18 mouse cellular contexts compared by ENCODE assay signal in genomic region chr7:118991341-118991884, GRCm38 (mm10). TPM values are rescaled to one million over a fixed set of nuclear protein-coding genes. Genes with fewer than 3 reads are reported as not detected.
DNase-seq lines count a peak whose midpoint lies in the region; ATAC-seq lines count a peak whose summit lies in the region.
"Had no signal": no experiment of that assay in that cellular context is flagged by ENCODE, and none has a peak within 500 bp of the region (broad histone marks: within the 10 kb centered on the region; RNA-seq: fewer than 3 reads in every experiment).

No protein-coding gene starts in this region.

- H3K36me3 ChIP-seq in heart, embryonic 11.5 days (ENCODE audit: control insufficient read depth, insufficient read depth, low read length) = no peaks in the 10 kb centered on the region
- H3K36me3 ChIP-seq in forebrain, embryonic 16.5 days (ENCODE audit: control insufficient read depth, insufficient read depth) = no peaks in the 10 kb centered on the region
- H3K36me3 ChIP-seq in midbrain, embryonic 14.5 days (ENCODE audit: control insufficient read depth, insufficient read depth, low read length) = no peaks in the 10 kb centered on the region
- H3K36me3 ChIP-seq: limb, embryonic 13.5 days had no signal

- DNase-seq in heart, adult 11 months = peak; percentile 90
- DNase-seq in ES-CJ7 (ENCODE audit: low read depth, low spot score) = peak; percentile 45
- DNase-seq in midbrain, embryonic 14.5 days = peak; percentile 48
- DNase-seq in spleen, adult 18-20 months = no peak
- no peak for DNase-seq in adrenal gland, postnatal 36 days
- no peak for DNase-seq in heart, postnatal 10 days
- DNase-seq: adrenal gland, postnatal 14 days; heart, postnatal 14 days; kidney, postnatal 14 days; layer of hippocampus, postnatal 36 days; lung, adult 18-20 months; thymus, postnatal 36 days had no signal

- no peak overlapping the region for H3K4me3 ChIP-seq in heart, embryonic 11.5 days (ENCODE audit: low read depth, low read length)
- H3K4me3 ChIP-seq in forebrain, embryonic 16.5 days (replicated peaks; ENCODE audit: low read length) = no peak overlapping the region
- no peak overlapping the region for H3K4me3 ChIP-seq in midbrain, embryonic 14.5 days (replicated peaks; ENCODE audit: low read depth, low read length)
- H3K4me3 ChIP-seq: limb, embryonic 13.5 days had no signal

- no peaks in the 10 kb centered on the region for H3K9me3 ChIP-seq in heart, embryonic 11.5 days (replicated peaks; ENCODE audit: control insufficient read depth, low read length)
- no peaks in the 10 kb centered on the region for H3K9me3 ChIP-seq in forebrain, embryonic 16.5 days (ENCODE audit: control insufficient read depth, low read length)
- no peaks in the 10 kb centered on the region for H3K9me3 ChIP-seq in midbrain, embryonic 14.5 days (ENCODE audit: control insufficient read depth, low read length)
- H3K9me3 ChIP-seq: limb, embryonic 13.5 days had no signal

- H3K9ac ChIP-seq in heart, embryonic 11.5 days (ENCODE audit: low read depth, low read length) = no peak overlapping the region
- H3K9ac ChIP-seq in forebrain, embryonic 16.5 days (replicated peaks; ENCODE audit: low read depth, low read length) = no peak overlapping the region
- H3K9ac ChIP-seq in midbrain, embryonic 14.5 days (replicated peaks; ENCODE audit: low read length) = no peak overlapping the region; the same call in 1 of the 2 replicates
- H3K9ac ChIP-seq: limb, embryonic 13.5 days had no signal

- H3K27me3 ChIP-seq in heart, embryonic 11.5 days (ENCODE audit: control insufficient read depth, insufficient read depth, low read length) = peaks cover 14% of the 10 kb centered on the region; the same call in 1 of the 2 replicates
- H3K27me3 ChIP-seq in forebrain, embryonic 16.5 days (replicated peaks; ENCODE audit: control insufficient read depth, insufficient read depth, low read length) = no peaks in the 10 kb centered on the region
- no peaks in the 10 kb centered on the region for H3K27me3 ChIP-seq in midbrain, embryonic 14.5 days (ENCODE audit: control insufficient read depth, insufficient read depth, low read length)
- H3K27me3 ChIP-seq: limb, embryonic 13.5 days had no signal

- H3K4me2 ChIP-seq in heart, embryonic 11.5 days = no peak overlapping the region
- no peak overlapping the region for H3K4me2 ChIP-seq in forebrain, embryonic 16.5 days (ENCODE audit: low read length)
- peak overlapping the region; percentile 88 for H3K4me2 ChIP-seq in midbrain, embryonic 14.5 days (ENCODE audit: low read length)

- no peak for ATAC-seq in heart, embryonic 11.5 days (replicated peaks; ENCODE audit: insufficient number of reproducible peaks, low FRiP score, low TSS enrichment)
- no peak for ATAC-seq in forebrain, embryonic 16.5 days
- no peak for ATAC-seq in midbrain, embryonic 14.5 days (ENCODE audit: low FRiP score, low TSS enrichment)
- ATAC-seq: intestine, postnatal 0 days had no signal

- WGBS in heart, embryonic 11.5 days (ENCODE audit: insufficient replicate concordance) = 62% methylated on average over 4 of the region's 4 CpGs
- WGBS in forebrain, embryonic 16.5 days = 30% methylated on average over 4 of the region's 4 CpGs
- WGBS in midbrain, embryonic 14.5 days = 30% methylated on average over 4 of the region's 4 CpGs

- intact Hi-C loops in heart, postnatal 10 days (cut with DNase I) = no loop called here

- no peak overlapping the region for H3K27ac ChIP-seq in heart, embryonic 11.5 days (ENCODE audit: low read depth, low read length)
- peak overlapping the region; percentile 10; the same call in 1 of the 2 replicates for H3K27ac ChIP-seq in forebrain, embryonic 16.5 days (ENCODE audit: low read length)
- H3K27ac ChIP-seq in midbrain, embryonic 14.5 days (replicated peaks; ENCODE audit: low read depth, low read length) = 0 out of 2 replicates have a peak overlapping the region, but pooled peaks have one; percentile 8
- H3K27ac ChIP-seq: limb, embryonic 13.5 days; macrophage had no signal

- H3K4me1 ChIP-seq in heart, embryonic 11.5 days (ENCODE audit: control insufficient read depth, insufficient read depth, low read length) = peaks cover 8% of the 10 kb centered on the region; the same call in 1 of the 2 replicates
- H3K4me1 ChIP-seq in forebrain, embryonic 16.5 days (replicated peaks; ENCODE audit: control insufficient read depth, insufficient read depth, low read length) = peaks cover 64% of the 10 kb centered on the region
- H3K4me1 ChIP-seq in midbrain, embryonic 14.5 days (ENCODE audit: control insufficient read depth, insufficient read depth, low read length) = peaks cover 51% of the 10 kb centered on the region

RNA-seq across cellular contexts. Expression of gene Gprc5b, which starts 3.6 kb away (rescaled TPM):
- 4.1 and 5.7 TPM in 2 replicates for polyA plus RNA-seq in heart, embryonic 11.5 days (2014; fragmentation: Nextera tagmentation; extraction: Ambion mirVana)
- polyA plus RNA-seq in forebrain, embryonic 16.5 days (2015; fragmentation: Nextera tagmentation; extraction: Ambion mirVana) = 5.9 and 6.2 TPM in 2 replicates
- polyA plus RNA-seq in midbrain, embryonic 14.5 days (2014; fragmentation: Nextera tagmentation; extraction: Ambion mirVana) = 7.1 and 11.7 TPM in 2 replicates
- total RNA-seq in adrenal gland, postnatal 36 days (2021) = 100 to 1,000 TPM; 111 to 184 TPM
- total RNA-seq in heart, postnatal 10 days (2021) = 10 to 100 TPM; 20.7 to 22.4 TPM
- total RNA-seq: MEL had no signal

Comparison
In these comparisons a context has a peak if more than half of its experiments do, and no peak if none do; other contexts are left out.
1. DNase-seq: peak in heart, adult 11 months (single experiment), ES-CJ7 (single experiment) and midbrain, embryonic 14.5 days (single experiment); none in spleen, adult 18-20 months (0 of 2), adrenal gland, postnatal 36 days (0 of 2) and heart, postnatal 10 days (0 of 2).